10 mouse cellular contexts compared by ENCODE assay signal in the genomic region with DNA sequence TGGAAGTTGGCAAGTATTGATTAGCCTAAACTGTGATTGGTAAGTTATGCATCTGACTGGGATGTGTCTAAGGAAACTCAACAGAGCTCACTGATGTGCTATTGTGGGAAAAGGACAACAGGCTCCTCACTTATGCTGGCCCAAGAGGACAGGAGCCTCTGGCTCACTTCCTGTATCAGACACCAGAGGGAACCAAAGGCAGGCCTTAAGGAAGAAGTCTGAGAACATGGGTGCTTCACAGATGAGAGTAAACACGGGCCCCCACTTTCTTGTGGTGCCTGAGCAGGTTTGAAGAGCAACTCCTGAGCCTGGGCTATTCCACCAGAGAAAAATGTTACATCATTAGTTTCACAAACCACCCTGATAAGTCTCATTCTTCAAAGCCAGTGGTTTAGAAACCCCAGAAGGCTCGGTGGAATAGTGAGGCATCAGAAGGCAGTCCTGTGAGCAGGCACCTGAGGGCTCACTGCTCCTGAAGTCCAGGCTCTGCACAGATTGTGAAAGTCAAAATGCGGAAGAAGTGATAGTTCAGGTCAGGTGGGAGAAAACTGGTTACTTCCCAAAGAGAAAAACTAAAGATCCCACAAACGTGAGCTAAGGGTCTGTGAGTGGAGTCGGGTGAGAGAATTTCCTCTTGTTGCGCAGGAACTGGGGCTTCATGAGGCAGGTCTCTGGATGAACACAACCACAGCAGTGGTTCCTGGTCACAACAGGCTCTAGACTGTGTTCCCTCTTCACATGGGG. TPM values are rescaled to one million over a fixed set of nuclear protein-coding genes. Genes with fewer than 3 reads are reported as not detected.
DNase-seq lines count a peak whose midpoint lies in the region; ATAC-seq lines count a peak whose summit lies in the region.
"Had no signal": no experiment of that assay in that cellular context is flagged by ENCODE, and none has a peak within 500 bp of the region (broad histone marks: within the 10 kb centered on the region; RNA-seq: fewer than 3 reads in every experiment).

No protein-coding gene starts in this region.

- no peak overlapping the region for H3K9ac ChIP-seq in hindbrain, embryonic 12.5 days
- no peak overlapping the region for H3K9ac ChIP-seq in forebrain, embryonic 16.5 days (replicated peaks; ENCODE audit: low read depth, low read length)

- no peaks in the 10 kb centered on the region; the same call in 1 of the 2 replicates for H3K4me1 ChIP-seq in heart, embryonic 10.5 days
- H3K4me1 ChIP-seq in hindbrain, embryonic 12.5 days, result no peaks in the 10 kb centered on the region
- H3K4me1 ChIP-seq in forebrain, embryonic 16.5 days (replicated peaks; ENCODE audit: control insufficient read depth, insufficient read depth, low read length), result no peaks in the 10 kb centered on the region

- no peak overlapping the region for H3K4me3 ChIP-seq in heart, embryonic 10.5 days
- H3K4me3 ChIP-seq in hindbrain, embryonic 12.5 days, result no peak overlapping the region
- no peak overlapping the region for H3K4me3 ChIP-seq in forebrain, embryonic 16.5 days (replicated peaks; ENCODE audit: low read length)
- H3K4me3 ChIP-seq: myocyte had no signal

- peak; percentile 80 for DNase-seq in heart, adult 11 months
- DNase-seq in heart, embryonic 10.5 days (ENCODE audit: low spot score), result no peak
- DNase-seq in testis, postnatal 10 days (ENCODE audit: low spot score), result peak; percentile 45
- DNase-seq in testis, postnatal 14 days (ENCODE audit: low spot score), result no peak
- peak; percentile 54 for DNase-seq in lung, postnatal 10 days
- DNase-seq in embryo, embryonic 10 days (ENCODE audit: low spot score), result no peak

- H3K4me2 ChIP-seq in hindbrain, embryonic 12.5 days (replicated peaks), result no peak overlapping the region
- no peak overlapping the region for H3K4me2 ChIP-seq in forebrain, embryonic 16.5 days (ENCODE audit: low read length)

- H3K36me3 ChIP-seq in heart, embryonic 10.5 days, result no peaks in the 10 kb centered on the region
- H3K36me3 ChIP-seq in hindbrain, embryonic 12.5 days, result no peaks in the 10 kb centered on the region
- H3K36me3 ChIP-seq in forebrain, embryonic 16.5 days (ENCODE audit: control insufficient read depth, insufficient read depth), result no peaks in the 10 kb centered on the region
- H3K36me3 ChIP-seq: G1E had no signal

- H3K9me3 ChIP-seq in heart, embryonic 10.5 days, result no peaks in the 10 kb centered on the region
- H3K9me3 ChIP-seq in hindbrain, embryonic 12.5 days (replicated peaks), result no peaks in the 10 kb centered on the region
- no peaks in the 10 kb centered on the region for H3K9me3 ChIP-seq in forebrain, embryonic 16.5 days (ENCODE audit: control insufficient read depth, low read length)

- no peak overlapping the region for H3K27ac ChIP-seq in heart, embryonic 10.5 days
- no peak overlapping the region for H3K27ac ChIP-seq in hindbrain, embryonic 12.5 days
- H3K27ac ChIP-seq in forebrain, embryonic 16.5 days (ENCODE audit: low read length), result no peak overlapping the region

- H3K27me3 ChIP-seq in heart, embryonic 10.5 days (ENCODE audit: insufficient read depth, poor library complexity, severe bottlenecking), result no peaks in the 10 kb centered on the region
- no peaks in the 10 kb centered on the region for H3K27me3 ChIP-seq in hindbrain, embryonic 12.5 days
- no peaks in the 10 kb centered on the region for H3K27me3 ChIP-seq in forebrain, embryonic 16.5 days (replicated peaks; ENCODE audit: control insufficient read depth, insufficient read depth, low read length)

- WGBS in heart, embryonic 10.5 days, result 79% methylated on average over 6 of the region's 6 CpGs
- 89% methylated on average over 6 of the region's 6 CpGs for WGBS in hindbrain, embryonic 12.5 days
- 92% methylated on average over 6 of the region's 6 CpGs for WGBS in forebrain, embryonic 16.5 days

- ATAC-seq in hindbrain, embryonic 12.5 days (ENCODE audit: low FRiP score), result no peak
- ATAC-seq in forebrain, embryonic 16.5 days, result no peak

RNA-seq across cellular contexts. Expression of a gene that starts 43.9 kb away (rescaled TPM):
- 0.35 and 0.41 TPM in 2 replicates for polyA plus RNA-seq in heart, embryonic 10.5 days (2016; fragmentation: Nextera tagmentation; extraction: Ambion mirVana)
- polyA plus RNA-seq in hindbrain, embryonic 12.5 days (2016; fragmentation: Nextera tagmentation; extraction: Ambion mirVana), result 0.18 TPM in 1 of 2 replicates, not detected in the other
- 0.32 TPM in 1 of 2 replicates, not detected in the other for polyA plus RNA-seq in forebrain, embryonic 16.5 days (2015; fragmentation: Nextera tagmentation; extraction: Ambion mirVana)
- polyA plus RNA-seq: G1E had no signal

Comparison
In these comparisons a context has a peak if more than half of its experiments do, and no peak if none do; other contexts are left out.
1. DNase-seq: peak in heart, adult 11 months (single experiment), testis, postnatal 10 days (single experiment) and lung, postnatal 10 days (single experiment); none in heart, embryonic 10.5 days (single experiment), testis, postnatal 14 days (single experiment) and embryo, embryonic 10 days (single experiment).